ENCODE assay signal across 10 mouse cellular contexts in genomic region chr5:74336780-74337179, GRCm38 (mm10).
DNase-seq lines count a peak whose midpoint lies in the region; ATAC-seq lines count a peak whose summit lies in the region.
"Had no signal": no experiment of that assay in that cellular context is flagged by ENCODE, and none has a peak within 500 bp of the region (broad histone marks: within the 10 kb centered on the region; RNA-seq: fewer than 3 reads in every experiment).

No protein-coding gene starts in this region.

- 55% methylated on average over 12 of the region's 12 CpGs for WGBS in forebrain, embryonic 13.5 days
- 91% methylated on average over 12 of the region's 12 CpGs for WGBS in forebrain, embryonic 10.5 days
- WGBS in midbrain, embryonic 15.5 days = 59% methylated on average over 12 of the region's 12 CpGs

- peak overlapping the region; percentile 61 for H3K27ac ChIP-seq in forebrain, embryonic 13.5 days
- no peak overlapping the region for H3K27ac ChIP-seq in forebrain, embryonic 10.5 days
- H3K27ac ChIP-seq in midbrain, embryonic 15.5 days = no peak overlapping the region
- H3K27ac ChIP-seq: limb, embryonic 12.5 days; neural tube, embryonic 12.5 days had no signal

- H3K4me3 ChIP-seq in forebrain, embryonic 13.5 days = no peak overlapping the region
- H3K4me3 ChIP-seq in forebrain, embryonic 10.5 days = no peak overlapping the region
- no peak overlapping the region for H3K4me3 ChIP-seq in midbrain, embryonic 15.5 days
- H3K4me3 ChIP-seq: limb, embryonic 12.5 days; neural tube, embryonic 12.5 days had no signal

- H3K36me3 ChIP-seq in forebrain, embryonic 13.5 days (ENCODE audit: poor library complexity, severe bottlenecking) = no peaks in the 10 kb centered on the region
- no peaks in the 10 kb centered on the region for H3K36me3 ChIP-seq in forebrain, embryonic 10.5 days (replicated peaks)
- H3K36me3 ChIP-seq in midbrain, embryonic 15.5 days (replicated peaks) = no peaks in the 10 kb centered on the region
- H3K36me3 ChIP-seq: limb, embryonic 12.5 days; neural tube, embryonic 12.5 days had no signal

- ATAC-seq in forebrain, embryonic 13.5 days = peak; percentile 89
- 0 out of 2 replicates have a peak, but pooled peaks have one; percentile 14 for ATAC-seq in midbrain, embryonic 15.5 days (replicated peaks)
- no peak for ATAC-seq in CD4-positive, CD25-positive, alpha-beta regulatory T cell, adult 4 months

- H3K9ac ChIP-seq in forebrain, embryonic 13.5 days = no peak overlapping the region
- H3K9ac ChIP-seq in midbrain, embryonic 15.5 days = no peak overlapping the region
- H3K9ac ChIP-seq: limb, embryonic 12.5 days; neural tube, embryonic 12.5 days had no signal

- no peaks in the 10 kb centered on the region for H3K27me3 ChIP-seq in forebrain, embryonic 13.5 days
- no peaks in the 10 kb centered on the region for H3K27me3 ChIP-seq in forebrain, embryonic 10.5 days (ENCODE audit: poor library complexity, severe bottlenecking)
- 0 out of 2 replicates have a peak, but pooled peaks cover 3% of the 10 kb centered on the region for H3K27me3 ChIP-seq in midbrain, embryonic 15.5 days (replicated peaks)
- H3K27me3 ChIP-seq: limb, embryonic 12.5 days; neural tube, embryonic 12.5 days had no signal

- H3K9me3 ChIP-seq in forebrain, embryonic 13.5 days (replicated peaks) = no peaks in the 10 kb centered on the region
- no peaks in the 10 kb centered on the region for H3K9me3 ChIP-seq in forebrain, embryonic 10.5 days
- no peaks in the 10 kb centered on the region for H3K9me3 ChIP-seq in midbrain, embryonic 15.5 days
- H3K9me3 ChIP-seq: limb, embryonic 12.5 days; neural tube, embryonic 12.5 days had no signal

- peaks cover 21% of the 10 kb centered on the region for H3K4me1 ChIP-seq in forebrain, embryonic 13.5 days
- H3K4me1 ChIP-seq in forebrain, embryonic 10.5 days = no peaks in the 10 kb centered on the region
- H3K4me1 ChIP-seq in midbrain, embryonic 15.5 days = no peaks in the 10 kb centered on the region
- H3K4me1 ChIP-seq: neural tube, embryonic 12.5 days had no signal

- no peak for DNase-seq in forebrain, embryonic 10.5 days (ENCODE audit: extremely low spot score, low spot score)
- peak; percentile 30 for DNase-seq in lung, postnatal 10 days
- no peak for DNase-seq in lung, postnatal 25 days (ENCODE audit: low spot score)
- DNase-seq in cerebellum, postnatal 25 days = peak; percentile 54 to 66
- no peak for DNase-seq in thymus, postnatal 4 days

- no peak overlapping the region for H3K4me2 ChIP-seq in forebrain, embryonic 13.5 days
- H3K4me2 ChIP-seq in midbrain, embryonic 15.5 days = no peak overlapping the region
- H3K4me2 ChIP-seq: limb, embryonic 12.5 days; neural tube, embryonic 12.5 days had no signal

Comparison
In these comparisons a context has a peak if more than half of its experiments do, and no peak if none do; other contexts are left out.
1. DNase-seq: peak in lung, postnatal 10 days (single experiment) and cerebellum, postnatal 25 days (2 of 2); none in forebrain, embryonic 10.5 days (single experiment), lung, postnatal 25 days (single experiment) and thymus, postnatal 4 days (single experiment).